Mouse (Mus musculus): ENCODE results near the gene RPS10-NUDT3.
"Not testable (repeated sequence)": the region's sequence is repeated elsewhere in the genome, so short reads cannot be mapped to it uniquely, and the experiment has no call there.

The RPS10-NUDT3 gene

DNA sequence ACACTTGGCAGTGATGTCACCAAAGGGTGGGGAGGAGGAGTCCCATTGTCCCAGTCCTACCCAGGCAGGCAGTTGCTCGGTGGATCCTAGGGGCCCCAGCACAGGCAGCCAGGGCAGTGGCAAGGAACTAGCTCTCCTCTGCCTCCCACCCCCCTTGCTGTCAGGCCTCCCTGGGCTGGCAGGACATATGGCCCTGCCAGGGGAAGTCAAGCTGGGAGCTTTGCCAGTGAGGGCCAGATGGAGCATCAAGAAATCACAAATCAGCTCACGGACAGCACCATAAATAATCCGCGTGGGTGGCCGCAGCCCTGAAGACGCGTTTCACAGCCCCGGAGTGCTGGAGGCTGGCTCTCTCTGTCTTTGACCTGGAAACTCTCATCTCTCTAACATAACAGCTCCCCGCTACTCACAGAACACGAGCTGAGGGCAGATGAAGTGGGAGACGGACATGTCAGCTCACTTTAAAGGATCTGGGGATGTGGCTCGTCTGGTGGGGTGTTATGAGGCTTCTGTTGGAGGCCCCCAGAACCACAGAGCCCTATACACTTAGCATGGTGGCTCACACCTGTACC lies 7.6 kb upstream of the RPS10-NUDT3 start:
- peak; percentile 34 for DNase-seq (ENCODE audit: extremely low spot score)

DNA sequence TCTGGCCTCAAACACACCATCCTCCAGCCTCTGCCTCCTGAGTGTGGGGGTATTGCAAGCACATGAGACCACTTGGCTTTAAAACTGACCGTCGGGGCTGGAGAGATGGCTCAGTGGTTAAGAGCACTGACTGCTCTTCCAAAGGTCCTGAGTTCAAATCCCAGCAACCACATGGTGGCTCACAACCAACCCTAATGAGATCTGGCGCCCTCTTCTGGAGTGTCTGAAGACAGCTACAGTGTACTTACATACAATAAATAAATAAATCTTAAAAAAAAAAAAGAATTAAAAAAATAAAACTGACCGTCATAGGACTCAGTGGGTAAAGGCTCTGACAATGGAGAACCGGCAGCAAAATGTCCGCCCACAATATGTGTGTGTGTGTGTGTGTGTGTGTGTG lies 4.8 kb upstream of the RPS10-NUDT3 start:
- DNase-seq (ENCODE audit: extremely low spot score), result not testable (repeated sequence)

DNA sequence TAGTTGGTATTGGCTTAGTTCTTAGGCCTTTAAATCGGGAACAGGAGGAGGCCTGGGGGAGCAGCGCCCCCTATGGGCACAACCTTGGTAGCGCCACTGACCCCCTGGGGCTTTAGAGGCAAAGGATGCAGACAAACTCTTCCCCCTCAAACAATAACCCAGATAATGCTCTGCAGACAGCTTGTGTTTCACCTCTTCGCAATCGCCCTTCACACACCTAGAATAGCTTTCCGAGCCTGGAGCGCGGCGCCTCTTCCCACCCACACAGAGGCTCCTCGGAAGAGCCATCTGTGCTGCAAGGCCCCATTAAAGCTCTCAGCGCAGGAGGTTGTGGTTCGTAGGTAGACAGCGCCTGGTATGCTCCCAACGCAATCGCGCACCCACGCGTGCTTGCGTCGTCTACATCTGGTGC lies 3.9 kb upstream of the RPS10-NUDT3 start:
- DNase-seq (ENCODE audit: extremely low spot score), result no peak

DNA sequence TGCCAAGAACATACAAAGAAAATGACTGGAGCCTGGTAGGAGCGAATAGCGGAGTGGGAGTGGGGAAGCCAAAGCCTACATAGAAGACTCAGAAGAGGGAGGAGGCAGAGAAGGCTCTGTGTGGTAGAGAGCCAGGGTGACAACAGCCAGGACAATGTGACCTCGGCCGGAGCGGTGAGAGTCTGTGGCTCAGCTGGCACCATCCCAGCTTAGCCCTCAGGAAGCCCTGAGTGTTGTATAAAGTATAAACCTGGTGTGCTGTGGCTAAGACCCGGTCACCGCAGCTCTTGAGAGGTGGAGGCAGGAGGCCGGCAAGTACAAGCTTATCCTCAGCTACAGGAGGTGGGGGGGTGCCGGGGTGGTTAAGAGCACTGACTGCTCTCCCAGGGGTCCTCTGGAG lies 2.3 kb upstream of the RPS10-NUDT3 start:
- DNase-seq (ENCODE audit: extremely low spot score), result no peak

DNA sequence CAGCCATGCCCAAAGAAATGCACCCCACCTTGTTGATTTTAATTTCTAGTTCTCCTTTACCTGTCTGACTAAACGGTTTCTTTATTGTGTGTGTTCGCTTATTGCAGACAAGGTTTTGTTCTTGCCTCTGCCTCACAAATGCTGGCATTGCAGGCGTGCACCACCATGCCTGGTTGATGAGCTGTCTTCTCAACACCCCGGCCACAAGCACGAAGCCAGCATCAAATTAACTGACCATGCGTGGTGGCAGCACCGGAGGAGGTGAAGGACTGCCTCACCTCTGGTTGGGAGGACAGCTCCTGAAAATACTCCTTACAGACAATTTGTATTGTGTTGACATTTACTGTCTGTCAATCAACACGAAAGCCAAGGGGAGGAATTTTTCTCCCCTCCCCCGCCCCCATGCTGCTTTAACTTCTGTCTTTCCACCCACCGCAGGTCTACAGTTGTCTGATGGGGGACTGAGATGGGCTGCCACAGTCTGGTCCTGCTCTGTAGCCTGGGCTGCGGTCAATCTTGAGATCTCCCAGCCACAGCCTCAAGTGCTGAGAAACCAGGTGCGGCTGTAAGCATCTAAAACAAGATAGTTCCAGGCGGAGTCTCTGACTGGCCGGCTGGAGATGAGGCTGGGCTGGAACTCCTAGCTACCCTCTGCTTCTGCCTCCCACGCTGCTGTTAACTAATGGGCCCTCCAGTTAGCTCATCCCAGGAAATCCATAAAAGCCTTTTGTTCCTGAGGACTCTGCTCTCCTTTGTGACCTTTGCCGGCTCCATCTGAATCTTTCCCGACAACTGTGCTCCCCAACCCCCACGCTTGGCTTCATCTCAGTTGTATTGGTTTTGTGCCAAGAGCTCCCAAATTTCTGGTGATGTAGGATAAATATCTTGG lies 1.4 kb upstream of the RPS10-NUDT3 start, which contains the start of gene Rps10:
Rps10 (minus strand) TSS at position 538 of the 889 bp plus-strand sequence.
- no peak for DNase-seq (ENCODE audit: extremely low spot score)

DNA sequence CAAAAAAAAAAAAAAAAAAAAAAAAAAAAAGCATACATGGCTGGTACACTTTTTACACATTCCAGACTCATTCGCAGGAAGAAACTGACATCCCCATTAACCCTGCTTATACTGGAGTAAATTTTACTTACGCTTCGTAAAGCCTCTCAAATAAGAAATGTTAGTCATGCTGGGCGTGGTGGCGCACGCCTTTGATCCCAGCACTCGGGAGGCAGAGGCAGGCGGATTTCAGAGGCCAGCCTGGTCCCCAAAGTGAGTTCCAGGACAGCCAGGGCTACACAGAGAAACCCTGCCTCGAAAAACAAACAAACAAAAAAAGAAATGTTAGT lies 517 bp upstream of the RPS10-NUDT3 start:
- DNase-seq (ENCODE audit: extremely low spot score), result not testable (repeated sequence)

DNA sequence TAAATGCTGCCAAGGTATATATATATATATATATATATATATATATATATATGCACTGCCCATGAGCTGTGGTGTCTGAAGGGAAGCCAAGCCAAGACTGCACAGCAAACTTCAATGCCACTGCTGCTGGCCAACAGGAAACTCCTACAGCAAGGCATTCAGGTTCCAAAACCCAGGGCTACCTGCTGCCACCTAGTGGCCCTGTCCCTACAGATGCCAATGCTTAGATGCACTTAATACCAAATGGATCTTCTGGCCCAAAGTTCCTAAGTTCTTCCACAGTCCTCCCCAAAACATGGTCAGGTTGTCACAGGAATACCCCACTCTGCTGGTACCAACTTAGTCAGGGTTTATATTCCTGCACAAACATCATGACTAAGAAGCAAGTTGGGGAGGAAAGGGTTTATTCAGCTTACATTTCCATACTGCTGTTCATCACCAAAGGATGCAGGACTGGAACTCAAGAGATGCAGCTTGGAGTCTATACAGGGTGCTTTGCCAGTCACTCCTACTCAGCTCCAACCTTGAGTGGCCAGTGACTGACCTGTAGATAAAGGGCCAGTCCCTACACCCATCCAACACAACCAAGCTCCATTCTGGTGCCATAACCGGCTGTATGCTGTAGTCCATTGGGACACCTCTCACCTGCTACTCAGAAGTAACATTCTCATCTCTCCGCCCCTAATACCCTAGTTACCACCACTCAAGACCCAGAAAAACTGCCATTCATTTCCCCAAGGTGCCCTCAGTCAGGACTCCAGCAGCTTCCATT lies 5.6 kb downstream of the RPS10-NUDT3 start:
- DNase-seq (ENCODE audit: extremely low spot score), result peak; percentile 81

DNA sequence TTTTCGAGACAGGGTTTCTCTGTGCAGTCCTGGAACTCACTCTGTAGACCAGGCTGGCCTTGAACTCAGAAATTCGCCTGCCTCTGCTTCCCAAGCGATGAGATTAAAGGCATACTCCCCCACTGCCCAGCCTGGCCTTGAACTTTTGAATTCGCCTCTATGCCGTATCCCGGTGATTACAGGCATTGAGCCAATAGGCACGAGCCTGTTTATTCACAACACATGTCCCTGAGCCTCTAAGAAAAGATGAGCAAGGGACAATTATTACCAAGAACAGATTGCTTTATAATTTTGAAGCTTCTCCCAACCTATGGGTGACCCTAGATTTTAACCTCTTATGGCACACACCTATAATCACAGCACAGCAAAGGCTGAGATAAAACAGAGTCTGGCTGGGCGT lies 6.6 kb downstream of the RPS10-NUDT3 start:
- no peak for DNase-seq (ENCODE audit: extremely low spot score)

DNA sequence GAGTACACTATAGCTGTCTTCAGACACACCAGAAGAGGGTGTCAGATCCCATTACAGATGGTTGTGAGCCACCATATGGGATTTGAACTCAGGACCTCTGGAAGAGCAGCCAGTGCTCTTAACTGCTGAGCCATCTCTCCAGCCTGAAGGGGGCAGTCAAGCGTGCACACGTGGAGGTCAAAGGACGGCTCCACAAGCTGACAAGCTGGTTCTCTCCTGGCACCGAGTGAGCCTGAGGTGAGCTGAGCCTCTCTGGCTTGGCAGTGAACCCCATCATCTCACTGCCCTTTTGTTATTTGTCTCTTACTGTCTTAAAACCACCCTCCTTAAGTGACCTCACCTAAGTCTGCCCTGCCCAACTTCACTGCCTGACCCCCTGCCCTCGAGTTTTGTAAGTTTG lies 7.6 kb downstream of the RPS10-NUDT3 start:
- no peak for DNase-seq (ENCODE audit: extremely low spot score)

DNA sequence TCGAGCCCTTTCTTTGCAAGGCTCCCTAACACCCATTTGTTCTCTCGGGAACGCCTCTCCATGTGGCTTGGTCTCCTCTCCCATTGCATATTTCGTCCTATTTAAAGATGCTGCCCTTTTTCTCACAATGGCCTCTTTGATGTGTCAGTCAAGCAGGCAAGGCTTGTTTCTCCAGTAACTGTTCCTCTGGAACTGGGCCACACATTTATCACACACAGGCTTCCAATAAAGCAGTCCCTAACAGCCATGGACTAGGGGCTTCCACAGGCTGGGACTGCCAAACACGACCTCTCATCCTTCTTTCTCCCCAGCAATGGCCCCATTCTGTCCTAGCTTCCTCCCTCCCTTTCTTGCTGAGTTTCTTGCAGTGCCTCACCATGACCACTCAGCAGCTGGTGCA lies 8.3 kb downstream of the RPS10-NUDT3 start:
- DNase-seq (ENCODE audit: extremely low spot score), result no peak

DNA sequence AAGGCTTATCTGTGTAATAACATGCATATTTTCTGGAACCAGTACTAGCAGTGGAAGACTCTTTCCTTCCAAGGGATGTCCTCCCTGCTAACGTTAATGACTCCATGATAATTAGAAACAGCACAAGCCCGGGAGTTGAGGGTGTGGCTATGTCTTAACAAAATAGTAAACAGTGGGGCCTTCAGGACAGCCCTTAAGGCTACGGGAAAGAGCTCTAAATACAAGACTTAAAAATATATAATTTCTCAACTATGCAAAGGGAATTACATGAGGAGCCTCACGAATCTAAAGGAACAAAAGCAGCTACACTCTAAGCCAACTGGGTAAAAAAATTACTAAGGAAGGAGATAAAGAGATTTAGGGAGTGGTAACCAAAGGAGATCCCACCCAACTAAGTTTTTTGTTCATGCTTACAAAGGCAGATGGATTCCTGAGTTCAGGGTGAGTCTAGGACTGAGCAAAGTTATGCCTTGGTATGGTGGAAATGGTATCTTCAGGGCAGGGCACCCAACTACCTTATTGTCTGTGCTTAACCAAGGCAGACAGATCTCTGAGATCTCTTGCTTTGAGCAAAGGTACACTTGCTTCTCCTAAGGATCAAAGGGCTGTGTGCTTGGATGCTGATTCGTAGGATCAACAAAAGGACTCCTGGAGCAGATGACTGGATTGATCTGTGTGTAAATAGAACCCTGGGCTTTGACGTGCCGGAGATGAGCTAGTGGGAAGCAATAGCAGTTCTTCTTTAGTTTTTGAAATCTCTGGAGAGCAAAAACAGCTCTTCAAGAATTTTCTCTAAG lies 9.4 kb downstream of the RPS10-NUDT3 start:
- DNase-seq (ENCODE audit: extremely low spot score), result no peak

DNA sequence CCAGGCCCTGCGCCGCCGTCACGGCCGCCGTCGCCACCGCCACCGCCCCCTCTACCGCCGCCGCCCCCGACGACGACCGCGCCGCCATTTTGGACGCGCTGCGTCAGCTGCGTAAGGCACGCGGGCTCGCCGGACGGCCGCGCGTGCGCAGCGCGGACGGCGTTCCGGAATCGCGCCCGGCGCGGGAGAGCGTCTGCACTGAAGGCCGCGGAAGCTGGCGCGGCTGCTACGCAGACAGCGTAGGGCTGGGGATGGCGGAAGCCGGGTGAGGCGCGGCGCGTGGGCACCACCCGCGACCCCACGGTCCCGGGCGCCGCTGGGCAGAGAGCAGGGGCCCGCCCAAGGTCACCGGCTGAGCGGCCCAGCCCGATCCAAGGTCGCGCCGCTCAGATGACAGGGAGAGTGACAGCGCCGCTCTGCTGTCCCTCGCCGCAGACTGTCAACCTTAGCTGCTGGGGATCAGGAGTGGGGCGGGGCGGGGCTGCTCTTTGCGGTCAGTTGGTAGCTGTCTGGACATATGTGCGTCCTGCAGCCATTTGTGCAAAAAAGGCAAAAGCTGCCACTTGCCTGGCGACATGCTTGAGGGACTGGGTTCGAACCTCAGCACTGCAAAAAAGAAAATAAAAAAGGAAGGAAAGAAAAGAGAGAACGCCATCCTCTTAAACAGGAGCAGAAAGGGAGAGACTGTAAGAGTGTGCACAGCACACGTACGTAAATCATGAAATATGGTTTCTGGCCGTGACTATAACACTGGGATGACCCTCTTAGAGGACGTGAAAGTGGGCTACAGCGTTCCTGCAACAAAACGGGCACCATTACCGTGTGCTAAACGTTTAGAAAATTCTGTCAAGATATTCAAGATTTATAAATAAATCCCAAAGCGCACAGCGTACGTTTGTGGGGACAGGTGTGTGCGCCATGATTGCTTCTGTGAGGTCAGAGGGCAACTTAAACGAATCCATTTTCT lies 11.4 kb downstream of the RPS10-NUDT3 start, which contains the start of gene Nudt3:
Nudt3 (minus strand) TSS at position 136 of the 967 bp plus-strand sequence.
- DNase-seq (ENCODE audit: extremely low spot score), result peak; percentile 90

DNA sequence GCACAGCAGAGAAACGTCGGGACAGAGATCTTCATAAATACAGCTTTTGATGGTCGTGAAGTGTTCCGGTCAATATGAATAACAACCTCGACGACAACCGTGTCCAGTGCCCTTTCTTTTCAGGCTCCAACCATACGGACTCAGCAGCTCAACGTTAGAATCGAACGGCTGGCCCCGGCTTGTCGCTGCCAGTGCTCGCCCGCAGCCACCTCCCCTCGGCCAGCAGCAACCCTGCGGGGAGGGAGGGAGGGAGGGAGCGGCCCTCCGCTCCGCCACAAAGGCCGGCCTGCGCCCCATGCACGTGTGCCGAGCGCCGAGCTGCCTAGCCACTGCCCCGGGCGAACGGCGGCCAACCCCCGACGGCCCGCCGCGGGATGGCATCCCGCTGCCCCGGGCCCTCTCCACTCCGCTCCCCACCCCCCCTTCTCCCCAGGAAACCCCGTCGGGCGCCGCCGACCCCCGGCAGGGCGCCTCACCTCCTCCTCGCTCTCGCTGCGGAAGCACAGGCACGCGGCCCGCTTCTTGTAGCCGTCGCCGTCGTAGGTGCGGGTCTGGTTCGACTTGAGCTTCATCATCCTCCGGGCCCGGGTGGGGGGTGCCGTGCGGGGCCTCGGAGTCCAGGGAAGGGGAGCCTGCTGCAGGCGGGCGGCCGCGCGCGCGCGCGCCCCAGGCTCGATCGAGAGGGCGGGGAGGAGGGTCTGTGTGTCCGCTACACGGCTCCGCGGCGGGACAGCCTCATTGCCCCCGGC lies 12.2 kb downstream of the RPS10-NUDT3 start:
- DNase-seq (ENCODE audit: extremely low spot score), result peak; percentile 76

DNA sequence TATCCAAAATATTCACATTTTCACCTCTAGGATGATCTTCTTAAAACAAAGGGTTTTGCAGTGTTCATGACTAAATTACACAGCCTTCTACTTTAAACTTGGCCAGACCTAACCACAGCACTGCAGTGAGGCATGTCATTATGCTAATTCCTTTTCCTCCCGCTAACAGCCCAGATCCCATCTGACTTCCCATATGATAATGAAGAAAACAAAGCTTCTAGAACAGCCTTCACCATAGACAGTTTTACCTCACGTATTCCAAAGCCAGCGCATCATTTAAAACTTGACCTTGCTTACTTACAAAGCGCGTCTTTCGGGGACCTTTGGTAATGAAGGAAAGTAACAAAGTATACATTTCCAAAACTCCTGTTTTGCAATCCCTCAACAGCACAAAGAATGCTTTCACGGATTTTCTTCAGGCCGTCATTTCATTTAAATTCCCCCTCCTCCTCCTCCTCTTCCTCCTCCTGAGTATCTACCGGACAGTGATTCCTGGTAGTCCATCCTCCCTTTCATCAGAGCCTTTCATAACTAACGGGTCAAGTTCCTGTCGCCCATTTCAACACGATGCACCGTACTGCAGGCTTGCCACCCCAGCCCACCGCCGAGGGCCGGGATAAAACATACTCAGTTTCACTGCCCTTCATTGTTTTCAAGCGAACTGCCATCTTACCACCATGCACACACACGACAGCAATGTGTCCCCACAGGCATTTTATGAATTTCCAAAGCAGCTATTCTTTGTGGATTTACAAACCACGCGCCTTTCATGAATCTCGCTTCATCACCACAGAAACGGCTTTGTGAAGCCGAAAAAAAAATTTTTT lies 13.1 kb downstream of the RPS10-NUDT3 start:
- DNase-seq (ENCODE audit: extremely low spot score), result peak; percentile 56

DNA sequence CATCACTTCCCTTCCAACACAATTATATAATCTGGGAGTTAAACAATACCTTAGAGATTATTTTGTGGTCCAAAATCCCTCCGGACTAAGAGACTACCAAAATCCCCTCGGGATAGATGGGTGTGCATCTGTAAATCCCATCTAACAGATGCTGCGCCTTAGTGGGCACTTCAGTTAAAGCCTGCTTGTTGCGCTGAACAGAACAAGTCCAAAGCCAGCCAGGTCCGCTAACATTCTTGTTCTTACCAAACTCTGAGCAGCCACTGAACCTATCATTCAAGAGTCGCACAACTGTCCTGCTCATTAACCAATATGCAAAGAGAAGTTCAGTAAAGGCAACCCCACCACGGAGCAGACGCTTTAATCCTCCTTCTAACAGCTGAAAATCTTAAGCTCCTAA lies 13.9 kb downstream of the RPS10-NUDT3 start:
- DNase-seq (ENCODE audit: extremely low spot score), result no peak

DNA sequence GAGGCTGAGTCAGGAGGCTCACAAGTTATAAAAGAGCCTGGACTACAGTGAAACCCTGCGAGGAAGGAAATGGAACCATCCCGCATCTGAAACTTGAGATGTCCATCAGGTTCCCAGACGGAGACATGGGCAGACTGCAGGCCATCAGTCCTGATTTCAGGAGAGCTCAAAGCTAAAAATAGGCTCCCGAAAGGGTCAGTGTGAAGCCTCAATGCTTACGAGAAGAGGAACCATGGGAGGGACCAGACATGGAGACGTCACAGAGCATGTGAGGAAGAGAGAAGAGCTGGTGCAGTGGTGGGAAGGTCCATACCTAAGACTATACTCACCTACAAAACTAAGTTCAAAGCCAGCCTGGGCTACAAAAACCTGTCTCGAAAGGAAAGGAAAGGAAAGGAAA lies 19.6 kb downstream of the RPS10-NUDT3 start:
- no peak for DNase-seq (ENCODE audit: extremely low spot score)

DNA sequence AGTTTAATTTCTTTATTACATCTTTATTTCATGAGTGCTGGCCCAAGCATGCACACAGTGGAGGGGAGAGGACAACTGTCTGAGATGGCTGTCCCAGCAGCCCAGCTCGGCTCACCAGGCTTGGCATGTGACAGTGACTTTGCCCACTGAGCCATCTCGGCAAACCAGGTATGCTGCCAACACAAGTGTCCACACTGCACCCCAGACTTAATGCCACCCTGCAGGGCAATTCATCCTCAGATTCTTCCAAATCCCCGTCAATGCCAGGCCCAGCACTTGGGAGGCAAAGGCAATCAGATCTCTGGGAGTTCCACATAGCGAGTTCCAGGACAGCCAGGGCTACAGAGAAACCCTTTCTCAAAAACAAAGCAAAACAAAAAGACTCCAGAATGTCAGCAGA lies 22.0 kb downstream of the RPS10-NUDT3 start:
- DNase-seq (ENCODE audit: extremely low spot score), result no peak

DNA sequence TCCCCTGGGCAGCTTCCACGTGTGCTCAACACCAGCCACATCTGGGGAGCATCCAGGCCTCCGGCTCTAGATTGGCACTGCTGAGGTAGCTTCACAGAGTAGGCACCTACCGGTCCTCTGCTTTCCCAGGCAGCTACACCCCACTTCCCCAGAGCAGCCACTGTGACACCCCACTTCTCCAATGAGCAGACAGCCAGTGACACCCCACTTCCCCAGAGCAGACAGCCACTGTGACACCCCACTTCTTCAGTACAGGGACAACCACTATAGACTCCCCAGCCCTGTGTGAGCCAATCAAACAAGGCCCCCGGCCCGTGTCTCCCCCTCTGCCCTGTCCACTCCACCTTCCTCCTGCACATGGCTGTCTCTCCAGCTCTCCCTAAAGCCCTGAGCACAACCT lies 23.0 kb downstream of the RPS10-NUDT3 start:
- no peak for DNase-seq (ENCODE audit: extremely low spot score)

DNA sequence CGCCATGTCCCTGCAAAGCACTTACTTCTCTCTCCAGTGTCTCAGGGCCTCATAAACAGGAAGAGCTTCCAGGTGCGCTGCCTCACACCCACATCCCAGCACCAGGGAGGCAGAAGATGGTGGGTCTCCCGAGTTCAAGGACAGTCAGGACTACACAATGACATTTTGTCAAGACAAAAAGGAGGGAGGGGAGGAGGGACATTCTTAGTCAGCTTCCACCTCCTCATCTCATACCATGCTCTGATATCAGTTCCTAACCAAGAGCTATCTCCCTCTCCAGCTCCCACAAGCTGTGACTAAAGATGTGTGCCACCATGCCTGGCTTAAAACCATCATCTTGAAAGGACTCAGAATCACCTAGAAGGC lies 23.5 kb downstream of the RPS10-NUDT3 start:
- no peak for DNase-seq (ENCODE audit: extremely low spot score)
